Mouse (Mus musculus): ENCODE results near the gene Diaph2. TPM values are rescaled to one million over a fixed set of nuclear protein-coding genes. Genes with fewer than 3 reads are reported as not detected.
"Not testable (repeated sequence)": the region's sequence is repeated elsewhere in the genome, so short reads cannot be mapped to it uniquely, and the experiment has no call there.

Diaph2 gene
- total RNA-seq, 2 experiments from 2014 or later: 33.8 to 75.0 TPM

- not testable (repeated sequence) for ATAC-seq (ENCODE audit: poor library complexity, severe bottlenecking)
Observed at GRCm38 (mm10) chrX:129799920-129800319, 50.4 kb downstream of the Diaph2 start.

GRCm38 (mm10) chrX:129831903-129832302, 82.4 kb downstream of the Diaph2 start:
- ATAC-seq (ENCODE audit: poor library complexity, severe bottlenecking): no peak

GRCm38 (mm10) chrX:129833887-129834286, 84.3 kb downstream of the Diaph2 start:
- no peak for ATAC-seq (ENCODE audit: poor library complexity, severe bottlenecking)

GRCm38 (mm10) chrX:129884465-129884864, 134.9 kb downstream of the Diaph2 start:
- ATAC-seq (ENCODE audit: poor library complexity, severe bottlenecking): peak; percentile 52; the same call in 1 of the 2 replicates

GRCm38 (mm10) chrX:129925806-129926205, 176.3 kb downstream of the Diaph2 start:
- no peak for ATAC-seq (ENCODE audit: poor library complexity, severe bottlenecking)

GRCm38 (mm10) chrX:129974816-129975215, 225.3 kb downstream of the Diaph2 start:
- ATAC-seq (ENCODE audit: poor library complexity, severe bottlenecking): no peak

- no peak for ATAC-seq (ENCODE audit: poor library complexity, severe bottlenecking)
Observed at GRCm38 (mm10) chrX:130008210-130008609, 258.7 kb downstream of the Diaph2 start.

- no peak for ATAC-seq (ENCODE audit: poor library complexity, severe bottlenecking)
Observed at GRCm38 (mm10) chrX:130019735-130020134, 270.2 kb downstream of the Diaph2 start.

- no peak for ATAC-seq (ENCODE audit: poor library complexity, severe bottlenecking)
Observed at GRCm38 (mm10) chrX:130044525-130044924, 295.0 kb downstream of the Diaph2 start.

- ATAC-seq (ENCODE audit: poor library complexity, severe bottlenecking): no peak
Observed at GRCm38 (mm10) chrX:130149216-130149615, 399.7 kb downstream of the Diaph2 start.

GRCm38 (mm10) chrX:130152164-130152563, 402.6 kb downstream of the Diaph2 start:
- no peak for ATAC-seq (ENCODE audit: poor library complexity, severe bottlenecking)

- ATAC-seq (ENCODE audit: poor library complexity, severe bottlenecking): no peak
Observed at GRCm38 (mm10) chrX:130173126-130173525, 423.6 kb downstream of the Diaph2 start.

GRCm38 (mm10) chrX:130187891-130188290, 438.3 kb downstream of the Diaph2 start:
- no peak for ATAC-seq (ENCODE audit: poor library complexity, severe bottlenecking)

GRCm38 (mm10) chrX:130188449-130188848, 438.9 kb downstream of the Diaph2 start:
- ATAC-seq (ENCODE audit: poor library complexity, severe bottlenecking): no peak

GRCm38 (mm10) chrX:130189250-130189649, 439.7 kb downstream of the Diaph2 start:
- ATAC-seq (ENCODE audit: poor library complexity, severe bottlenecking): no peak

GRCm38 (mm10) chrX:130197412-130197811, 447.9 kb downstream of the Diaph2 start:
- ATAC-seq (ENCODE audit: poor library complexity, severe bottlenecking): not testable (repeated sequence)

GRCm38 (mm10) chrX:130205243-130205642, 455.7 kb downstream of the Diaph2 start:
- ATAC-seq (ENCODE audit: poor library complexity, severe bottlenecking): no peak

- ATAC-seq (ENCODE audit: poor library complexity, severe bottlenecking): no peak
Observed at GRCm38 (mm10) chrX:130212227-130212626, 462.7 kb downstream of the Diaph2 start.

GRCm38 (mm10) chrX:130212759-130213158, 463.2 kb downstream of the Diaph2 start:
- ATAC-seq (ENCODE audit: poor library complexity, severe bottlenecking): peak; percentile 82

GRCm38 (mm10) chrX:130230045-130230444, 480.5 kb downstream of the Diaph2 start:
- no peak for ATAC-seq (ENCODE audit: poor library complexity, severe bottlenecking)

- no peak for ATAC-seq (ENCODE audit: poor library complexity, severe bottlenecking)
Observed at GRCm38 (mm10) chrX:130235167-130235566, 485.6 kb downstream of the Diaph2 start.

- no peak for ATAC-seq (ENCODE audit: poor library complexity, severe bottlenecking)
Observed at GRCm38 (mm10) chrX:130246652-130247051, 497.1 kb downstream of the Diaph2 start.

GRCm38 (mm10) chrX:130253664-130254063, 504.1 kb downstream of the Diaph2 start:
- ATAC-seq (ENCODE audit: poor library complexity, severe bottlenecking): no peak
